Mouse (Mus musculus): Measurements from ENCODE around the gene Rabgap1l. TPM values are rescaled to one million over a fixed set of nuclear protein-coding genes. Genes with fewer than 3 reads are reported as not detected.

Rabgap1l gene
- polyA plus RNA-seq, 1 experiment = 17.9 TPM

GRCm38 (mm10) chr1:160793791-160794757 lies 1.1 kb upstream of the Rabgap1l start:
- TF ChIP-seq GATA1 (IDR thresholded peaks at IDR 0.05; ENCODE audit: low read length) = peak; percentile 91

GRCm38 (mm10) chr1:160792156-160792685 lies 790 bp downstream of the Rabgap1l start:
- TF ChIP-seq GATA1 (IDR thresholded peaks at IDR 0.05; ENCODE audit: low read length) = no peak

- no peak for TF ChIP-seq GATA1 (IDR thresholded peaks at IDR 0.05; ENCODE audit: low read length)
Measured at GRCm38 (mm10) chr1:160791381-160792155, 1.4 kb downstream of the Rabgap1l start.

- no peak for TF ChIP-seq GATA1 (IDR thresholded peaks at IDR 0.05; ENCODE audit: low read length)
Measured at GRCm38 (mm10) chr1:160790630-160791029, 2.4 kb downstream of the Rabgap1l start.

- no peak for TF ChIP-seq GATA1 (IDR thresholded peaks at IDR 0.05; ENCODE audit: low read length)
Measured at GRCm38 (mm10) chr1:160789876-160790275, 3.1 kb downstream of the Rabgap1l start.

- no peak for TF ChIP-seq GATA1 (IDR thresholded peaks at IDR 0.05; ENCODE audit: low read length)
Measured at GRCm38 (mm10) chr1:160787926-160788325, 5.1 kb downstream of the Rabgap1l start.

GRCm38 (mm10) chr1:160787164-160787563 lies 5.8 kb downstream of the Rabgap1l start:
- TF ChIP-seq GATA1 (IDR thresholded peaks at IDR 0.05; ENCODE audit: low read length) = no peak

GRCm38 (mm10) chr1:160786571-160786970 lies 6.4 kb downstream of the Rabgap1l start:
- no peak for TF ChIP-seq GATA1 (IDR thresholded peaks at IDR 0.05; ENCODE audit: low read length)

- TF ChIP-seq GATA1 (IDR thresholded peaks at IDR 0.05; ENCODE audit: low read length) = no peak
Measured at GRCm38 (mm10) chr1:160785681-160786225, 7.3 kb downstream of the Rabgap1l start.

GRCm38 (mm10) chr1:160784122-160784521 lies 8.9 kb downstream of the Rabgap1l start:
- no peak for TF ChIP-seq GATA1 (IDR thresholded peaks at IDR 0.05; ENCODE audit: low read length)

- TF ChIP-seq GATA1 (IDR thresholded peaks at IDR 0.05; ENCODE audit: low read length) = no peak
Measured at GRCm38 (mm10) chr1:160774166-160774565, 18.8 kb downstream of the Rabgap1l start.

GRCm38 (mm10) chr1:160765565-160765964 lies 27.4 kb downstream of the Rabgap1l start:
- TF ChIP-seq GATA1 (IDR thresholded peaks at IDR 0.05; ENCODE audit: low read length) = no peak

- TF ChIP-seq GATA1 (IDR thresholded peaks at IDR 0.05; ENCODE audit: low read length) = no peak
Measured at GRCm38 (mm10) chr1:160758243-160758642, 34.8 kb downstream of the Rabgap1l start.

- no peak for TF ChIP-seq GATA1 (IDR thresholded peaks at IDR 0.05; ENCODE audit: low read length)
Measured at GRCm38 (mm10) chr1:160755359-160755758, 37.7 kb downstream of the Rabgap1l start.

GRCm38 (mm10) chr1:160750629-160751028 lies 42.4 kb downstream of the Rabgap1l start:
- no peak for TF ChIP-seq GATA1 (IDR thresholded peaks at IDR 0.05; ENCODE audit: low read length)

- no peak for TF ChIP-seq GATA1 (IDR thresholded peaks at IDR 0.05; ENCODE audit: low read length)
Measured at GRCm38 (mm10) chr1:160746786-160747185, 46.2 kb downstream of the Rabgap1l start.
